Mouse (Mus musculus) adrenal gland, adult (tissue): ENCODE measurements around the gene Tex13b.
"Not testable (repeated sequence)": the region's sequence is repeated elsewhere in the genome, so short reads cannot be mapped to it uniquely, and the experiment has no call there.

Experiments
- DNase-seq, 2 experiments: peaks; one replicate each; pipeline ENCODE4 v3.0.0; 2022 to 2023; ENCODE audit warnings: low spot score in 1 of 2; ENCODE audit not compliant: inconsistent age in 2 of 2

The Tex13b gene

GRCm38 (mm10) chrX:140813312-140814006 lies at the start of gene Tex13b:
Tex13b (minus strand) TSS chrX:140813433.
- DNase-seq: no peak

GRCm38 (mm10) chrX:140862760-140863159 lies 49.5 kb upstream of the Tex13b start:
- no peak for DNase-seq

- peak in 1 of 2 experiments; percentile 40 for DNase-seq
Measured at GRCm38 (mm10) chrX:140857445-140857844, 44.2 kb upstream of the Tex13b start.

- DNase-seq: not testable (repeated sequence)
Measured at GRCm38 (mm10) chrX:140857040-140857439, 43.8 kb upstream of the Tex13b start.

GRCm38 (mm10) chrX:140854561-140854960 lies 41.3 kb upstream of the Tex13b start:
- DNase-seq: no peak

- not testable (repeated sequence) for DNase-seq
Measured at GRCm38 (mm10) chrX:140845401-140845800, 32.2 kb upstream of the Tex13b start.

- no peak for DNase-seq
Measured at GRCm38 (mm10) chrX:140839887-140840286, 26.7 kb upstream of the Tex13b start.

- DNase-seq: no peak
Measured at GRCm38 (mm10) chrX:140838077-140838476, 24.8 kb upstream of the Tex13b start.

- DNase-seq: no peak
Measured at GRCm38 (mm10) chrX:140831706-140832105, 18.5 kb upstream of the Tex13b start.

- no peak for DNase-seq
Measured at GRCm38 (mm10) chrX:140822295-140822694, 9.1 kb upstream of the Tex13b start.

- no peak for DNase-seq
Measured at GRCm38 (mm10) chrX:140805340-140805739, 7.9 kb downstream of the Tex13b start.

GRCm38 (mm10) chrX:140769794-140770193 lies 43.4 kb downstream of the Tex13b start:
- DNase-seq: no peak
